Mouse (Mus musculus): ENCODE measurements at regions not wholly inside any gene's neighbourhood (a gene's known extent, or its start where the extent isn't known, plus 50 kb on each side); places are given as distances from the start of the nearest gene placed in this dataset.

- 63% methylated on average over 7 of the region's 7 CpGs for WGBS
- no peaks in the 10 kb centered on the region for H3K36me3 ChIP-seq (ENCODE audit: control insufficient read depth, insufficient read depth)
- H3K9me3 ChIP-seq (ENCODE audit: control insufficient read depth), result no peaks in the 10 kb centered on the region
- no peak overlapping the region for H3K4me3 ChIP-seq (ENCODE audit: low read depth, low read length)
- H3K4me2 ChIP-seq (replicated peaks; ENCODE audit: low read depth), result no peak overlapping the region
- TF ChIP-seq CTCF (IDR thresholded peaks at IDR 0.05; ENCODE audit: low read depth), result no peak
- H3K4me1 ChIP-seq (replicated peaks; ENCODE audit: control insufficient read depth, insufficient read depth, low read length), result 0 out of 2 replicates have a peak, but pooled peaks cover 3% of the 10 kb centered on the region
- no peak for ATAC-seq
- H3K27ac ChIP-seq (ENCODE audit: low read depth, low read length), result no peak overlapping the region
- no peaks in the 10 kb centered on the region for H3K27me3 ChIP-seq (replicated peaks; ENCODE audit: control insufficient read depth, insufficient read depth, low read length)
- no peak overlapping the region for H3K9ac ChIP-seq (ENCODE audit: low read depth, low read length)
These were observed 262.6 kb downstream of the Mreg start for GRCm38 (mm10) chr1:71949549-71949948.

- H3K4me1 ChIP-seq (replicated peaks; ENCODE audit: control insufficient read depth, insufficient read depth, low read length), result 0 out of 2 replicates have a peak, but pooled peaks cover 3% of the 10 kb centered on the region
- H3K4me3 ChIP-seq (ENCODE audit: low read depth, low read length), result no peak overlapping the region
- no peak for ATAC-seq
- TF ChIP-seq CTCF (IDR thresholded peaks at IDR 0.05; ENCODE audit: low read depth), result no peak
- 94% methylated on average over 4 of the region's 4 CpGs for WGBS
- H3K9ac ChIP-seq (ENCODE audit: low read depth, low read length), result no peak overlapping the region
- no peaks in the 10 kb centered on the region for H3K27me3 ChIP-seq (replicated peaks; ENCODE audit: control insufficient read depth, insufficient read depth, low read length)
- H3K36me3 ChIP-seq (ENCODE audit: control insufficient read depth, insufficient read depth), result no peaks in the 10 kb centered on the region
- H3K9me3 ChIP-seq (ENCODE audit: control insufficient read depth), result no peaks in the 10 kb centered on the region
- no peak overlapping the region for H3K4me2 ChIP-seq (replicated peaks; ENCODE audit: low read depth)
- no peak overlapping the region for H3K27ac ChIP-seq (ENCODE audit: low read depth, low read length)
These were observed 263.4 kb downstream of the Mreg start for GRCm38 (mm10) chr1:71948686-71949085.

GRCm38 (mm10) chr1:71947506-71947905, 264.6 kb downstream of the Mreg start:
- Histone ChIP-seq H3K4me2 (replicated peaks; ENCODE audit: low read depth) (no peak overlapping the region), H3K27me3 (replicated peaks; ENCODE audit: control insufficient read depth, insufficient read depth, low read length) (no peaks in the 10 kb centered on the region), H3K36me3 (ENCODE audit: control insufficient read depth, insufficient read depth) (no peaks in the 10 kb centered on the region), H3K27ac (ENCODE audit: low read depth, low read length) (no peak overlapping the region), H3K9ac (ENCODE audit: low read depth, low read length) (no peak overlapping the region), H3K9me3 (ENCODE audit: control insufficient read depth) (no peaks in the 10 kb centered on the region), H3K4me1 (replicated peaks; ENCODE audit: control insufficient read depth, insufficient read depth, low read length) (0 out of 2 replicates have a peak, but pooled peaks cover under 1% of the 10 kb centered on the region), H3K4me3 (ENCODE audit: low read depth, low read length) (no peak overlapping the region)
- no peak for TF ChIP-seq CTCF (IDR thresholded peaks at IDR 0.05; ENCODE audit: low read depth)
- 92% methylated on average over 2 of the region's 2 CpGs for WGBS
- no peak for ATAC-seq

- Histone ChIP-seq H3K4me1 (replicated peaks; ENCODE audit: control insufficient read depth, insufficient read depth, low read length) (no peaks in the 10 kb centered on the region), H3K9ac (ENCODE audit: low read depth, low read length) (no peak overlapping the region), H3K4me3 (ENCODE audit: low read depth, low read length) (no peak overlapping the region), H3K27me3 (replicated peaks; ENCODE audit: control insufficient read depth, insufficient read depth, low read length) (no peaks in the 10 kb centered on the region), H3K27ac (ENCODE audit: low read depth, low read length) (no peak overlapping the region), H3K4me2 (replicated peaks; ENCODE audit: low read depth) (no peak overlapping the region), H3K36me3 (ENCODE audit: control insufficient read depth, insufficient read depth) (no peaks in the 10 kb centered on the region), H3K9me3 (ENCODE audit: control insufficient read depth) (no peaks in the 10 kb centered on the region)
- no peak for ATAC-seq
- 38% methylated on average over 2 of the region's 2 CpGs for WGBS
- no peak for TF ChIP-seq CTCF (IDR thresholded peaks at IDR 0.05; ENCODE audit: low read depth)
These were observed 265.2 kb downstream of the Mreg start for GRCm38 (mm10) chr1:71946911-71947310.

- 81% methylated on average over 6 of the region's 6 CpGs for WGBS
- no peak for TF ChIP-seq CTCF (IDR thresholded peaks at IDR 0.05; ENCODE audit: low read depth)
- H3K9me3 ChIP-seq (ENCODE audit: control insufficient read depth), result no peaks in the 10 kb centered on the region
These were observed 267.0 kb downstream of the Mreg start for GRCm38 (mm10) chr1:71945070-71945469.

GRCm38 (mm10) chr1:71944531-71944930, 267.6 kb downstream of the Mreg start:
- TF ChIP-seq CTCF (IDR thresholded peaks at IDR 0.05; ENCODE audit: low read depth), result no peak
- Histone ChIP-seq H3K27ac (ENCODE audit: low read depth, low read length) (no peak overlapping the region), H3K4me1 (replicated peaks; ENCODE audit: control insufficient read depth, insufficient read depth, low read length) (no peaks in the 10 kb centered on the region), H3K36me3 (ENCODE audit: control insufficient read depth, insufficient read depth) (no peaks in the 10 kb centered on the region), H3K9me3 (ENCODE audit: control insufficient read depth) (no peaks in the 10 kb centered on the region), H3K9ac (ENCODE audit: low read depth, low read length) (no peak overlapping the region), H3K4me2 (replicated peaks; ENCODE audit: low read depth) (no peak overlapping the region), H3K27me3 (replicated peaks; ENCODE audit: control insufficient read depth, insufficient read depth, low read length) (no peaks in the 10 kb centered on the region), H3K4me3 (ENCODE audit: low read depth, low read length) (no peak overlapping the region)
- ATAC-seq, result no peak
- 55% methylated on average over 3 of the region's 3 CpGs for WGBS

More at GRCm38 (mm10) chr1:71945070-71945469, 267.0 kb downstream of the Mreg start:
- no peaks in the 10 kb centered on the region for H3K36me3 ChIP-seq (ENCODE audit: control insufficient read depth, insufficient read depth)
- no peak overlapping the region for H3K4me3 ChIP-seq (ENCODE audit: low read depth, low read length)
- no peak overlapping the region for H3K4me2 ChIP-seq (replicated peaks; ENCODE audit: low read depth)
- no peak for ATAC-seq
- H3K9ac ChIP-seq (ENCODE audit: low read depth, low read length), result no peak overlapping the region
- no peaks in the 10 kb centered on the region for H3K27me3 ChIP-seq (replicated peaks; ENCODE audit: control insufficient read depth, insufficient read depth, low read length)
- H3K27ac ChIP-seq (ENCODE audit: low read depth, low read length), result no peak overlapping the region
- H3K4me1 ChIP-seq (replicated peaks; ENCODE audit: control insufficient read depth, insufficient read depth, low read length), result no peaks in the 10 kb centered on the region

- ATAC-seq, result no peak
- H3K9ac ChIP-seq (ENCODE audit: low read depth, low read length), result no peak overlapping the region
- 0 out of 2 replicates have a peak, but pooled peaks cover 3% of the 10 kb centered on the region for H3K4me1 ChIP-seq (replicated peaks; ENCODE audit: control insufficient read depth, insufficient read depth, low read length)
- no peak overlapping the region for H3K27ac ChIP-seq (ENCODE audit: low read depth, low read length)
- no peak overlapping the region for H3K4me2 ChIP-seq (replicated peaks; ENCODE audit: low read depth)
- no peaks in the 10 kb centered on the region for H3K9me3 ChIP-seq (ENCODE audit: control insufficient read depth)
- H3K27me3 ChIP-seq (replicated peaks; ENCODE audit: control insufficient read depth, insufficient read depth, low read length), result no peaks in the 10 kb centered on the region
- no peak overlapping the region for H3K4me3 ChIP-seq (ENCODE audit: low read depth, low read length)
- H3K36me3 ChIP-seq (ENCODE audit: control insufficient read depth, insufficient read depth), result no peaks in the 10 kb centered on the region
- TF ChIP-seq CTCF (IDR thresholded peaks at IDR 0.05; ENCODE audit: low read depth), result no peak
These were observed 270.0 kb downstream of the Mreg start for GRCm38 (mm10) chr1:71942145-71942544.
